Mouse (Mus musculus) naive thymus-derived CD4-positive, alpha-beta T cell, adult 2 months (primary cell): ENCODE measurements around the gene Nedd8.

ENCODE experiments used
- DNase-seq: peaks from one replicate; pipeline ENCODE4 v3.0.0-alpha.2; 2011; ENCODE audit warnings: low read depth

Nedd8 gene

DNA sequence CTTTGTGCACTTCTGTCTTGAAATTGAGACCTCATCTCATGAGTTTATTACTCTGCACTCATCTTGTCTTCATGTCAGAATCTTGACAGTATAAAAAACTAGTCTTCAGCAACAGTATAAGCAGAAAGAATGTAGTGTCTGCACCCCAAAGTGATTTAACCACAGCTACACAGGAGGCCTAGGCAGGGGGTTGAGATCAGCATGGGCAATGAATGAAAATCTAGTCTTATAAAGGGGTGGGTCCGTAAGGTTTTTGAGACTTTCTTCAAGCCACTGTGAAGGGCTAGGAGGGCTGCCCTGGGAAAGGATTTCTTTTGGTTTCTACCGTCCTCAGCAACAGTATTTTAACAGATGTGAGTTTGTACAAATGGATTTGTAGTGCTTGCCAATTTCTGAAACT lies 11.3 kb downstream of the Nedd8 start:
- DNase-seq = no peak

- peak; percentile 86 for DNase-seq
Observed at GRCm38 (mm10) chr14:55659960-55660573, 11.9 kb downstream of the Nedd8 start, which contains the start of gene Mdp1. TSS of gene Mdp1 (minus strand) at chr14:55660508.

GRCm38 (mm10) chr14:55658011-55658410 lies 13.9 kb downstream of the Nedd8 start:
- no peak for DNase-seq

DNA sequence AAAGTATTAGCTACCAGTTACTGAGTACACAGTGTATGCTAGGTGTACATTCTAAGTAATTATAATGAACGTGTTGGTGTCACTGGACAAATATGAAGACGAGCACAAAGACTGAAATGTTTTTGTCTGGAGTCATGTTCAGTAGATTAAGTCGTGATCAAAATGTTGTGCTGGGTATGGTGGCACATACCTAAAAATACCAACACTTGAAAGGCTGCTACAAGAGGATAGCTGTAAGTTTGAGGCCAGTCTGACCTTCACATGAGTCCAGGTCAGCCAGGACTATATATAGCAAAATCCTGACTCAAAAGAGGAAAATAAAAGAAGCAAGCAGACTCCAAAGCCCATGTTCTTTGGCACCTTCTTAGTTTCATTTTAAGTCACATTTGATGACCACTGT lies 15.0 kb downstream of the Nedd8 start:
- no peak for DNase-seq

- no peak for DNase-seq
Observed at GRCm38 (mm10) chr14:55651528-55651927, 20.4 kb downstream of the Nedd8 start.

GRCm38 (mm10) chr14:55649884-55650283 lies 22.0 kb downstream of the Nedd8 start, which contains the start of gene Tssk4:
TSS of gene Tssk4 (plus strand) at chr14:55650184.
- DNase-seq = no peak

DNA sequence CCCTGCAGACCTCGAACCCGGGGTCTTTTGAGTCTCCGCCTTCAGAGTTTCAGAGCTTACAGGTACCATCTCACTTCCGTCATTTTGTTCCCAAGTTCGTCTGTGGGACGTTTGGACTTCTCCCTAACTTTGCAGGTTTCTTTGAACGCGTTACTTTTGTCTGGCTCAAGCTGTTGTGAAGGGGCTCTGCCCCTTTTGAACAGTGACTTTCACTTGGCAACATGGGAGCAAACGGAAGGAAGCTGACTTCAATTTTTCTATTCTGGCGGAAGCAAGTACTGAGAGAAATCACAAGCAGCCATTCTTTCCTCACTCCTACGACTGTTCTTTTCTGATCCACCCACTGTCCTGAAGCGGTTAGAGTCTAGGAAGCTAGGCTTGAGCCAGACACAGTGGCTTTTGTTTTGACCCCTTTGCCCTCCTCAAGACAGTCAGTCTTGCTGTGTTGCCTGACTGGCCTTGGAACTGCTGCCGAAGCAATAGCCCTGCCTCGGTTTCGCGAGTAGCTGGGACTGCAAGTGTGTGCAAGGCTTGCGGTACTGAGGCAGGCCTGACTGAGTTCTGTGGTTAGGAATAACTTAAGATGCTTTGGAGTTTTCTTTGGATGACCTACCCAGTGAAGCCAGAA lies 27.5 kb downstream of the Nedd8 start:
- peak; percentile 67 for DNase-seq

DNA sequence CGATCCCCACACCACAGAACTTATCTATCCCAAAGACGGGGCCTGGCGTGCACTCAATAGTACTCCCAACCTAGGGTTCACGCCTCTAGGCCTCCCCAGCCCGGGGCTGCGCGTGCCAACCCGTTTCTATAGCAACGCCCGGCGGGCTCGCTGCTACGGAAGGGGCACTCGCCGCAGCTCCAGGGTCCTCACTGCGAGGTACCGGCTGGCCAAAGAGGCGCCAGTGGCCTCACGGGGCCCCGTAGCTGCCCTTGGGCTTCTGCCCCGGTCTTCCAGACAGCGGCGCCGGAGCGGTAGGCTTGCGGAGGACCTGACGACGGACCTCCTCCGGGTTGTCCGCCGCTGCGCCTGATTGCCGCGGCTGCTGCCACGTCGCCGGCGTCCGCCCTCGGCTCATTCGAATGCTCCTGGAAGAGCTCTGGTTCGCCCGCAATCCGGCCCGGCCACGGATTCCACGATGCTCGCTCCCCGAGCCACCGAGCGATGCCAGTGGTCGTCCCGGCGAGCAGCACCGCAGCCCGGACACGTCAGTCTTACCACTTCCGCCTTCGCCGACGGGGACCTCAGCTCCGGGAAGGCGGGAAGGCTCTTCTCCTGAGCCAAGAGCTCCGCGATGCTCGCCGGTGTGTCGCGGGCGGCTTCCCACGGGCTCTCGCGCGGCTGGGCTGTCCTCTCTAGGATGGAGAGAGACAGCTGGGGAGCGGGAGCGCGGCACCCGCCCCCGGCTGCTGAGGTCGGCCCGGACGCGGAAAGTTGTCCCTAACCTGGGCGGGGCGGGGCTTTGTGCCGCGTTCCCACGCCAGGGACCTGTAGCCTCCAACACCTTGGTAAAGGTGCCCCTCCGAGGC lies 28.6 kb downstream of the Nedd8 start, which contains the start of gene Tm9sf1:
Tm9sf1 (minus strand) TSS at position 747 of the 848 bp plus-strand sequence.
- DNase-seq = peak; percentile 84

DNA sequence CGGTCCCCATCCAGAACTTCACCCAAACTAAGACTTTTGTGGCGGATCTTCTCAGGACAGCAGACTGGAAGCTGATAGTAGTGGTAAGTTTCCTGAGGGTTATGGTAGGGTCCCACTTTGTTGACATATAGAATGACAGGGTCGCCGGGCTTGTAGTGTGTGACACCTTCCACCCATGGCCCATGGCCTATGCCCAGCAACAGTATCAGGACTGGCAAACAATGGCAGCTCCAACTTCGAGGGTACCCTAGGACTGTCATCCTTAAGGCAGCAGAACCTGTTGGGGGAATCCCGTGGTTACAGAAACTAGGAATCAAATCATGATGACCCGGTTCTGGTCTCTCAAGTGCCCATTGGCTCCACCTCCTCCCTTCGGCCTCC lies 29.3 kb downstream of the Nedd8 start:
- no peak for DNase-seq

DNA sequence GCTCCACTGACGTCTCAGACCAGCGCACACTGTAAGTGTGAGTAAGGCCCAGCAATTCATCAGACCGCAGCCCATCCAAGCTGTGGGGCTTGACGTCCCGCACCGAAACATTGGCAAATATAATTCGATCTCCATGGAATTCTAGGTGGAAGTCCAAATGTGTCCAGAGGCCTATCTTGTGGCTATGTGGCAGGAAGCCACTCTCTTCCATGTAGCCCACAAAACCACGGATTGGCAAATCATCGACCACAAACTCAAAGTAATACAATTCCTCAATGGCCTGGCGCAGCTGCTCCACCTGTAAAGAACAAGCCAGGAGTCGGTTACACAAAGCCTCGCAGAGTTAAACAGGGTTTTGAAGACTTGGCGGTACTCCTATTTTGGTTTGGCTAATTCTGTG lies 30.6 kb downstream of the Nedd8 start:
- no peak for DNase-seq

- DNase-seq = no peak
Observed at GRCm38 (mm10) chr14:55640816-55641215, 31.1 kb downstream of the Nedd8 start.

DNA sequence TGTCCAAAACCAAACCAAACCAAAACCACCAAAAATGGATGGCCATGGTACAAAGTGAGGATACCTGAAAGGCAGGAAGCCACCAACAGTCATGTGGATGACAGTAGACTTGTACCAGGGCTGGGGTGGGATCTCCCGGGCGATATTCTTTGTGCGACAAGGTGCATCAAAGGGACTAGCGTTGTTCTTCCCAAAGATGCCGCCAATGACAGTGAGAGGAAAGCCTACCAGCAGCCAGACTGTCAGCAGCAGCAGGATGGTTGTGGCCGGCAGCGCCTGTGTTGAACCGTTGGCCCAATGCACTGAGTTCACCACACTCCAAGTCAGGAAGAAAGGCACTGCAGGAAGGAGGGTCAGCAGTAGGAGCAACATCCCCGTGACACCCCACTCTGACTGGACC lies 34.1 kb downstream of the Nedd8 start, which contains the start of gene Gm49378:
Gm49378 (minus strand) TSS at position 101 of the 400 bp plus-strand sequence.
- DNase-seq = no peak

- DNase-seq = peak; percentile 91
Observed at GRCm38 (mm10) chr14:55635523-55636007, 36.4 kb downstream of the Nedd8 start, which contains the start of gene Ipo4. TSS of gene Ipo4 (minus strand) at chr14:55635957.

- no peak for DNase-seq
Observed at GRCm38 (mm10) chr14:55634874-55635522, 36.9 kb downstream of the Nedd8 start.

DNA sequence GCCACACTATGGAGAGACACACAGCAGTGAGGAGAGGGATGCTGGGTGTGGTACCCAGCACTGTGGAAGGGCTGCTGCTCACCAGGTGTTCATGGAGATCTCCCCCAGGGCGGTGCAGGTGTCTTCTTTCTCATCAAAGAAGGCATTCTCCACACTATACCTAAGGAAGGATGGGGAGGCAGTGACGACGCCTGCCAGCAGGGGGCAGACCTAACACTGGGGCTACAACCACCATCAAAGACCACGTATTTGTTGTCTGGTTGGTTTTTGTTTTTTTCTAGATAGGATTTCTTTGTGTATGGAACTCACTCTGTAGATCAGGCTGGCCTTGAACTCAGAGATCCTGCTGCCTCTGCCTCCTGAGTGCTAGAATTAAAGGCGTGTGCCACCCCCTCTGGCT lies 42.6 kb downstream of the Nedd8 start:
- peak; percentile 88 for DNase-seq

DNA sequence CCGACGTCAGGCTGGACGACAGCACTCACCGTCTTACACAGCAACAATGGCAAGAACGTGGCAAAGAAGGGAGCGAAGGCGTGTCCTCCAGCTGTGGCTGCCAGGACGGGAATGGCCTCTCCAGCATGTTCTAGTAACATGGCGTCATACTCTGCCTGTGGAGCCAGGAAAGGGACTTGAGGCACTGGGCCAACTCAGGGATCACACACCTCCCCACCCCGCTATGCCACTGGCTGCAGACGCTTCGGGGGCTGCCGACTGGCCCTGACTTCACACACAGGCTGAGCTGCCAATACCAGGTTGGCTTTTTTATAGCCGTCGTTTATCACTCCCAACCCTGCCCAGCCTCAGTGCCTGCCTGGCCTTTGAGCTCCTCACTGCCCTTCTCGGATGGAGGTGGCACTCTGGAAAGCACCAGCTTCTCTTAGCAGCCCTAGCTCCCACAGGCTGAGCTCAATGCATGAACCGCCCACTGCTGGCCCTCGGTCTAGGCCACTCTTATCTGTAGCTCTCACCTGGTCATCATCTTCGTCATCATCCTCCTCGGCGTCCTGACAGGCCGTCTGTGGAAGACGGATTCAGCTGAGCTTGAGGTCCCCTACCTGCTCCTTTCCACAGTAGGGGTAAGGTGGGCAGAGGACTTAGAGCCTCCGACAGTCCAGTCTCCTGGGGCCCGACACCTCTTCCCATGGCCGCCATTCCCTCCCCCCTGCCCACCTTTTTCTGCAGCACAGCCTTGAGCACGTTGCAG lies 43.7 kb downstream of the Nedd8 start:
- no peak for DNase-seq

- no peak for DNase-seq
Observed at GRCm38 (mm10) chr14:55618486-55619195, 53.3 kb downstream of the Nedd8 start.

DNA sequence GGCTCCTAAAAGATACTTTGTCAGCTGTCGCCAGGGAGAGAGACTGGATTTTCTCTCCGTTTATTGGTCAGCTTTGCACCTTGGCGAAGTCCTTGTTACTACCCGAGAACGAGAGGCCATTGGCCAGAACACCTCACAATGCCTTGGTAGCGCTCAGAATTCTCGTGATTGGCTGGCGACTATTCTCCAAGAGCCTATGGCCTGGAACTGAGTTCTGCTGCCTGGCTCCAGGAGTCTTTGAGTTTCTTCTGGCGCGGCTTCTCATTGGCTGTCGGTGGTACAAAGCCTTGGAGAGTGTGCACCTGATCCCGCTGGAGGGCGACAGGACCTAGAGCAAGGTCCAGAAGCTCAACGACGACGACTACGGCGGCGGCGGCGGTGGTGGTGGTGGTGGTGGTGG lies 54.1 kb downstream of the Nedd8 start, which contains the start of gene Rec8:
Rec8 (plus strand) TSS at position 216 of the 400 bp plus-strand sequence.
- peak; percentile 60 for DNase-seq

DNA sequence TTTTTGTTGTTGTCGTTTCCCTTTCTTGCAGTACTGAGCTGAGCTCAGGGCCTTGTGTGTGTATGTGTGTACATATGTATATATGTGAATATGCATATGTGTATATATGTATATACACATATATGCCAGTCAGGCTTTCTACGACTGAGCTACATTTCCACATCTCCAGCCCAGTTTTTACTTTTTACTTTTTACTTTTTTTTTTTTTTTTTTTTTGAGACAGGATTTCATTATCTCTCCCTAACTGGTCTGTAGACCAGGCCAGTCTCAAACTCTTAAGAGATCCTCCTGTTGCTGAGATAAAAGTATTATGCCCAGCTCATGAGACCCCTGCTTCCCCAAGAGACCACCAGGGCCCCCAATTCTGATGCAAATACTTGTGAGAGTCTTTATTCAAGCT lies 55.1 kb downstream of the Nedd8 start:
- DNase-seq = no peak

DNA sequence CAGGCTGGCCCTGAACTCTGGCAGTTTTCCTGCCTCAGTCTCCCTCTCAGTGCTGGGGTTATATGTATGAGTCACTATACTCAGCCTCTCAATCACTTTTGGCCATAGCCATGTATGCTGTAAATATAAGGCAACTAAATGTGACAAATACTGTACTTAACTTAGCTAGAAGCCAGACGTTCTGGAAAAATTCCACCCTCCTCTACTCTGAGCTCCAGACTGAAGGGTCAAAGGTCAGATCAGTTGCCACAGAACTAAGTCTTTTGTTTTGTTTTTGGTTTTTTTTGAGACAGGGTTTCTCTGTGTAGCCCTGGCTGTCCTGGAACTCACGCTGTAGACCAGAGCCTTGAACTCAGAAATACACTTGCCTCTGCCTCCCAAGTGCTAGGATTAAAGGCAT lies 56.0 kb downstream of the Nedd8 start:
- DNase-seq = no peak
